ENCODE assay signal across 9 mouse cellular contexts in genomic region chr12:11203694-11204665, GRCm38 (mm10). TPM values are rescaled to one million over a fixed set of nuclear protein-coding genes. Genes with fewer than 3 reads are reported as not detected.
DNase-seq lines count a peak whose midpoint lies in the region; ATAC-seq and TF ChIP-seq lines count a peak whose summit lies in the region.
"Had no signal": no experiment of that assay in that cellular context is flagged by ENCODE, and none has a peak within 500 bp of the region (broad histone marks: within the 10 kb centered on the region; RNA-seq: fewer than 3 reads in every experiment).

No protein-coding gene starts in this region.

- H3K4me3 ChIP-seq in heart, embryonic 16.5 days (ENCODE audit: low read length): peak overlapping the region; percentile 20
- H3K4me3 ChIP-seq in testis, adult 2 months (ENCODE audit: control insufficient read depth, low read depth, low read length): no peak overlapping the region
- H3K4me3 ChIP-seq in liver, embryonic 11.5 days (ENCODE audit: low read depth, low read length): no peak overlapping the region

- H3K36me3 ChIP-seq in heart, embryonic 16.5 days (ENCODE audit: control insufficient read depth, insufficient read depth): no peaks in the 10 kb centered on the region
- H3K36me3 ChIP-seq in testis, adult 2 months (ENCODE audit: control insufficient read depth, insufficient read depth, low read length): no peaks in the 10 kb centered on the region
- no peaks in the 10 kb centered on the region for H3K36me3 ChIP-seq in liver, embryonic 11.5 days (ENCODE audit: control insufficient read depth, insufficient read depth, low read length)

- H3K9me3 ChIP-seq in heart, embryonic 16.5 days (replicated peaks; ENCODE audit: control insufficient read depth, low read length): no peaks in the 10 kb centered on the region
- H3K9me3 ChIP-seq in liver, embryonic 11.5 days (ENCODE audit: control insufficient read depth, low read length): no peaks in the 10 kb centered on the region

- intact Hi-C loops in left cerebral cortex, postnatal 4 days (cut with DNase I): no loop called here

- H3K27ac ChIP-seq in heart, embryonic 16.5 days (ENCODE audit: low read length): peak overlapping the region; percentile 92
- H3K27ac ChIP-seq in testis, adult 2 months (ENCODE audit: control insufficient read depth, insufficient read depth, low read depth, low read length): peak overlapping the region; percentile 9
- no peak overlapping the region for H3K27ac ChIP-seq in liver, embryonic 11.5 days (ENCODE audit: low read depth, low read length)

- peak; percentile 95 for ATAC-seq in heart, embryonic 16.5 days (replicated peaks; ENCODE audit: extremely low read depth, insufficient read depth, low FRiP score)
- no peak for ATAC-seq in liver, embryonic 11.5 days (replicated peaks; ENCODE audit: low FRiP score)

- H3K27me3 ChIP-seq in heart, embryonic 16.5 days (ENCODE audit: control insufficient read depth, insufficient read depth, low read length): no peaks in the 10 kb centered on the region
- no peaks in the 10 kb centered on the region for H3K27me3 ChIP-seq in testis, adult 2 months (ENCODE audit: control insufficient read depth, insufficient read depth, low read length)
- no peaks in the 10 kb centered on the region for H3K27me3 ChIP-seq in liver, embryonic 11.5 days (replicated peaks; ENCODE audit: control insufficient read depth, insufficient read depth, low read length)

- DNase-seq in adrenal gland, postnatal 36 days: peak; percentile 39 to 66
- DNase-seq in cerebellum, postnatal 14 days: peak; percentile 73 to 77
- peak; percentile 25 for DNase-seq in left cerebral cortex, postnatal 4 days
- no peak for DNase-seq in liver, embryonic 11.5 days (ENCODE audit: low spot score)
- no peak for DNase-seq in thymus, postnatal 25 days

- WGBS in heart, embryonic 16.5 days: 31% methylated on average over 18 of the region's 18 CpGs
- WGBS in liver, embryonic 11.5 days: 75% methylated on average over 18 of the region's 18 CpGs

- peaks cover 11% of the 10 kb centered on the region for H3K4me1 ChIP-seq in heart, embryonic 16.5 days (ENCODE audit: control insufficient read depth, insufficient read depth, low read length)
- H3K4me1 ChIP-seq in testis, adult 2 months (ENCODE audit: control insufficient read depth, insufficient read depth, low read length): peaks cover 8% of the 10 kb centered on the region
- H3K4me1 ChIP-seq in liver, embryonic 11.5 days (replicated peaks; ENCODE audit: control insufficient read depth, insufficient read depth, low read length): no peaks in the 10 kb centered on the region

- no peak for TF ChIP-seq CTCF in testis, adult 2 months (IDR thresholded peaks at IDR 0.05; ENCODE audit: control insufficient read depth, insufficient read depth, insufficient replicate concordance, low read depth, low read length)

- peak overlapping the region; percentile 39 for H3K9ac ChIP-seq in heart, embryonic 16.5 days (ENCODE audit: low read length)
- H3K9ac ChIP-seq in liver, embryonic 11.5 days (ENCODE audit: low read depth, low read length): no peak overlapping the region

- H3K4me2 ChIP-seq in heart, embryonic 16.5 days (ENCODE audit: low read depth, low read length): peak overlapping the region; percentile 62
- H3K4me2 ChIP-seq in liver, embryonic 11.5 days: no peak overlapping the region

- no peak for TF ChIP-seq POLR2A in testis, adult 2 months (IDR thresholded peaks at IDR 0.05; ENCODE audit: control insufficient read depth, low read depth, low read length)

RNA-seq across cellular contexts. Expression of gene Msgn1, which starts 4.8 kb away (rescaled TPM):
- total RNA-seq in adrenal gland, postnatal 36 days (2021): not detected
- polyA plus RNA-seq in heart, embryonic 16.5 days (2015; fragmentation: Nextera tagmentation; extraction: Ambion mirVana): 0.41 TPM in 1 of 2 replicates, not detected in the other
- total RNA-seq in left cerebral cortex, postnatal 4 days (2021): not detected
- not detected in 2 replicates for polyA plus RNA-seq in testis, adult 2 months (2012; rRNA removed)
- not detected in 2 replicates for polyA plus RNA-seq in liver, embryonic 11.5 days (2014; fragmentation: Nextera tagmentation; extraction: Ambion mirVana)
- total RNA-seq: neutrophil, adult 5-6 weeks had no signal
- polyA plus RNA-seq: large intestine, adult 2 months had no signal

RNA-seq across cellular contexts. Expression of gene Kcns3, which starts 53.1 kb away (rescaled TPM):
- total RNA-seq in adrenal gland, postnatal 36 days (2021): 1 to 10 TPM; 4.1 to 5.1 TPM
- 0.18 and 0.89 TPM in 2 replicates for polyA plus RNA-seq in heart, embryonic 16.5 days (2015; fragmentation: Nextera tagmentation; extraction: Ambion mirVana)
- total RNA-seq in left cerebral cortex, postnatal 4 days (2021): 1 to 10 TPM; 3.8 to 4.3 TPM
- polyA plus RNA-seq in testis, adult 2 months (2012; rRNA removed): 0.12 and 0.18 TPM in 2 replicates
- 0.36 and 0.48 TPM in 2 replicates for polyA plus RNA-seq in liver, embryonic 11.5 days (2014; fragmentation: Nextera tagmentation; extraction: Ambion mirVana)
- total RNA-seq: neutrophil, adult 5-6 weeks had no signal

Comparison
In these comparisons a context has a peak if more than half of its experiments do, and no peak if none do; other contexts are left out.
1. DNase-seq: peak in adrenal gland, postnatal 36 days (2 of 2), cerebellum, postnatal 14 days (2 of 2) and left cerebral cortex, postnatal 4 days (single experiment); none in liver, embryonic 11.5 days (single experiment) and thymus, postnatal 25 days (single experiment).